7 mouse cellular contexts compared by ENCODE assay signal in genomic region chr2:6547139-6547664, GRCm38 (mm10).
A peak's percentile ranks its signal among the peaks of the same experiment; 100 is the strongest.
DNase-seq lines count a peak whose midpoint lies in the region; ATAC-seq and TF ChIP-seq lines count a peak whose summit lies in the region.

No protein-coding gene starts in this region.

- H3K9me3 ChIP-seq in forebrain, embryonic 15.5 days, result no peaks in the 10 kb centered on the region
- H3K9me3 ChIP-seq in stomach, postnatal 0 days (ENCODE audit: control insufficient read depth, low read length), result no peaks in the 10 kb centered on the region

- DNase-seq in Muller cell, postnatal 12 days (ENCODE audit: inconsistent ontology term), result peak; percentile 78
- DNase-seq in kidney, postnatal 10 days, result peak; percentile 58
- DNase-seq in stomach, postnatal 0 days (ENCODE audit: low spot score), result peak; percentile 24
- DNase-seq in right cerebral cortex, postnatal 36 days (ENCODE audit: low spot score in 2 of 2), result no peak

- WGBS in forebrain, embryonic 15.5 days, result 12% methylated on average over 9 of the region's 9 CpGs
- WGBS in stomach, postnatal 0 days, result 50% methylated on average over 9 of the region's 9 CpGs

- no peaks in the 10 kb centered on the region for H3K27me3 ChIP-seq in forebrain, embryonic 15.5 days
- H3K27me3 ChIP-seq in stomach, postnatal 0 days (ENCODE audit: control insufficient read depth, insufficient read depth, low read length), result no peaks in the 10 kb centered on the region

- peak; percentile 73 for ATAC-seq in cerebellum, adult (ENCODE audit: insufficient number of reproducible peaks, low FRiP score, low TSS enrichment)
- ATAC-seq in forebrain, embryonic 15.5 days (replicated peaks), result peak; percentile 68
- ATAC-seq in stomach, postnatal 0 days (ENCODE audit: low FRiP score, low TSS enrichment), result no peak
- no peak for ATAC-seq in inflammation-experienced regulatory T-cells, adult 6 months

- H3K27ac ChIP-seq in forebrain, embryonic 15.5 days (replicated peaks), result peak overlapping the region; percentile 54
- no peak overlapping the region for H3K27ac ChIP-seq in stomach, postnatal 0 days (replicated peaks)

- H3K4me3 ChIP-seq in forebrain, embryonic 15.5 days, result no peak overlapping the region
- H3K4me3 ChIP-seq in stomach, postnatal 0 days (ENCODE audit: low read depth, low read length), result no peak overlapping the region

- no peak overlapping the region for H3K4me2 ChIP-seq in forebrain, embryonic 15.5 days (replicated peaks)
- H3K4me2 ChIP-seq in stomach, postnatal 0 days (replicated peaks; ENCODE audit: low read depth), result no peak overlapping the region

- peaks cover 34% of the 10 kb centered on the region for H3K36me3 ChIP-seq in forebrain, embryonic 15.5 days
- H3K36me3 ChIP-seq in stomach, postnatal 0 days (ENCODE audit: control insufficient read depth, insufficient read depth, low read length), result no peaks in the 10 kb centered on the region

- no peak for TF ChIP-seq CTCF in stomach, postnatal 0 days (IDR thresholded peaks at IDR 0.05; ENCODE audit: low read depth)

- H3K9ac ChIP-seq in forebrain, embryonic 15.5 days (replicated peaks), result no peak overlapping the region
- H3K9ac ChIP-seq in stomach, postnatal 0 days (ENCODE audit: low read length), result no peak overlapping the region

- H3K4me1 ChIP-seq in forebrain, embryonic 15.5 days, result peaks cover 18% of the 10 kb centered on the region
- no peaks in the 10 kb centered on the region for H3K4me1 ChIP-seq in stomach, postnatal 0 days (replicated peaks; ENCODE audit: control insufficient read depth, insufficient read depth)

- no peak for TF ChIP-seq EP300 in stomach, postnatal 0 days (optimal IDR thresholded peaks at IDR 0.05)

Comparison
In these comparisons a context has a peak if more than half of its experiments do, and no peak if none do; other contexts are left out.
1. DNase-seq: peak in Muller cell, postnatal 12 days (single experiment), kidney, postnatal 10 days (single experiment) and stomach, postnatal 0 days (single experiment); none in right cerebral cortex, postnatal 36 days (0 of 2).
2. ATAC-seq: peak in cerebellum, adult (single experiment) and forebrain, embryonic 15.5 days (single experiment); none in stomach, postnatal 0 days (single experiment) and inflammation-experienced regulatory T-cells, adult 6 months (single experiment).